Mouse (Mus musculus) T-helper 1 cell (primary cell): ENCODE measurements at regions not wholly inside any gene's neighbourhood (a gene's known extent, or its start where the extent isn't known, plus 50 kb on each side); places are given as distances from the start of the nearest gene placed in this dataset.

Experiments used
- in situ Hi-C: fragments of 300-600 bp; cut with MboI, MseI; formaldehyde crosslinking; loops from one replicate; pipeline ENCODE4 v1.15.1; 2025; ENCODE audit warnings: high pct_unique_total_duplicates

GRCm38 (mm10) chr13:83730155-83730712 lies 226.4 kb downstream of the Mef2c start:
- in situ Hi-C loops = loop anchor here (10.0 to 25.0 kb wide), 2 partner anchors 495 to 1782 kb away; partner anchors contain the start of gene Tmem161b

GRCm38 (mm10) chr13:83730713-83731480 lies 227.1 kb downstream of the Mef2c start:
- in situ Hi-C loops = loop anchor here (10.0 to 25.0 kb wide), 2 partner anchors 494 to 1781 kb away; partner anchors contain the start of gene Tmem161b

GRCm38 (mm10) chr13:83731481-83732006 lies 227.7 kb downstream of the Mef2c start:
- in situ Hi-C loops = loop anchor here (10.0 to 25.0 kb wide), 2 partner anchors 493 to 1781 kb away; partner anchors contain the start of gene Tmem161b

- in situ Hi-C loops = loop anchor here (10.0 to 25.0 kb wide), 2 partner anchors 492 to 1780 kb away; partner anchors contain the start of gene Tmem161b
These were observed 228.7 kb downstream of the Mef2c start for GRCm38 (mm10) chr13:83732283-83733121.

GRCm38 (mm10) chr13:83733231-83733990 lies 229.6 kb downstream of the Mef2c start:
- in situ Hi-C loops = loop anchor here (10.0 to 25.0 kb wide), 2 partner anchors 491 to 1779 kb away; partner anchors contain the start of gene Tmem161b

- in situ Hi-C loops = loop anchor here (10.0 to 25.0 kb wide), 2 partner anchors 491 to 1778 kb away; partner anchors contain the start of gene Tmem161b
These were observed 230.3 kb downstream of the Mef2c start for GRCm38 (mm10) chr13:83733991-83734610.

GRCm38 (mm10) chr13:83734656-83735055 lies 230.8 kb downstream of the Mef2c start:
- in situ Hi-C loops = loop anchor here (10.0 to 25.0 kb wide), 2 partner anchors 490 to 1778 kb away; partner anchors contain the start of gene Tmem161b

GRCm38 (mm10) chr13:83735101-83735500 lies 231.3 kb downstream of the Mef2c start:
- in situ Hi-C loops = loop anchor here (10.0 to 25.0 kb wide), 2 partner anchors 490 to 1777 kb away; partner anchors contain the start of gene Tmem161b

GRCm38 (mm10) chr13:83735631-83736475 lies 232.0 kb downstream of the Mef2c start:
- in situ Hi-C loops = loop anchor here (10.0 to 25.0 kb wide), 2 partner anchors 489 to 1776 kb away; partner anchors contain the start of gene Tmem161b

- in situ Hi-C loops = loop anchor here (10.0 to 25.0 kb wide), 2 partner anchors 488 to 1775 kb away; partner anchors contain the start of gene Tmem161b
These were observed 233.4 kb downstream of the Mef2c start for GRCm38 (mm10) chr13:83737031-83737825.

- in situ Hi-C loops = loop anchor here (10.0 to 25.0 kb wide), 2 partner anchors 487 to 1774 kb away; partner anchors contain the start of gene Tmem161b
These were observed 234.1 kb downstream of the Mef2c start for GRCm38 (mm10) chr13:83737826-83738527.

GRCm38 (mm10) chr13:83738528-83738981 lies 234.7 kb downstream of the Mef2c start:
- in situ Hi-C loops = loop anchor here (10.0 to 25.0 kb wide), 2 partner anchors 486 to 1774 kb away; partner anchors contain the start of gene Tmem161b

- in situ Hi-C loops = loop anchor here (10.0 to 25.0 kb wide), 2 partner anchors 486 to 1773 kb away; partner anchors contain the start of gene Tmem161b
These were observed 235.3 kb downstream of the Mef2c start for GRCm38 (mm10) chr13:83739131-83739530.

GRCm38 (mm10) chr13:83739541-83740061 lies 235.8 kb downstream of the Mef2c start:
- in situ Hi-C loops = loop anchor here (10.0 to 25.0 kb wide), 2 partner anchors 485 to 1773 kb away; partner anchors contain the start of gene Tmem161b

- in situ Hi-C loops = loop anchor here (25.0 kb wide), 1 partner anchor 1772 kb away; no protein-coding TSS in a partner anchor
These were observed 236.3 kb downstream of the Mef2c start for GRCm38 (mm10) chr13:83740101-83740500.

GRCm38 (mm10) chr13:83740771-83741170 lies 236.9 kb downstream of the Mef2c start:
- in situ Hi-C loops = loop anchor here (25.0 kb wide), 1 partner anchor 1772 kb away; no protein-coding TSS in a partner anchor
